Mouse (Mus musculus) myocyte (in vitro differentiated cells): ENCODE results near the gene Gm7879. TPM values are rescaled to one million over a fixed set of nuclear protein-coding genes. Genes with fewer than 3 reads are reported as not detected.
A peak's percentile ranks its signal among the peaks of the same experiment; 100 is the strongest.

Experiments
- H3K27me3 ChIP-seq: one replicate; pipeline ENCODE4 v1.6.1; 2011; ENCODE audit not compliant: control insufficient read depth, insufficient read depth, insufficient read length
- H3K36me3 ChIP-seq: one replicate; pipeline ENCODE4 v1.6.1; 2011; ENCODE audit not compliant: control insufficient read depth, insufficient read depth
- H3K4me2 ChIP-seq: one replicate; pipeline ENCODE4 v1.6.1; 2011; ENCODE audit warnings: low read depth, control low read depth
- H3K4me3 ChIP-seq: one replicate; pipeline ENCODE4 v1.5.1; 2011; ENCODE audit warnings: mild to moderate bottlenecking, control low read depth, moderate library complexity
- H3K79me2 ChIP-seq: one replicate; pipeline ENCODE4 v1.6.1; 2011; ENCODE audit not compliant: control insufficient read depth, insufficient read depth
- H3ac ChIP-seq: one replicate; pipeline ENCODE4 v1.6.1; 2011; ENCODE audit not compliant: control insufficient read depth, insufficient read length
- CEBPB ChIP-seq: IDR thresholded peaks from 2 replicates; pipeline ENCODE4 v1.6.1; 2011; ENCODE audit warnings: mild to moderate bottlenecking, moderate library complexity; ENCODE audit not compliant: poor library complexity, insufficient read depth, severe bottlenecking
- E2F4 ChIP-seq: IDR thresholded peaks from one replicate; pipeline ENCODE4 v1.6.1; 2011; ENCODE audit warnings: mild to moderate bottlenecking, control low read depth, moderate library complexity; ENCODE audit not compliant: insufficient read depth
- MAX ChIP-seq: IDR thresholded peaks from one replicate; pipeline ENCODE4 v1.6.1; 2011; ENCODE audit warnings: low read depth, mild to moderate bottlenecking, control low read depth
- MYOD1 ChIP-seq, 3 experiments: IDR thresholded peaks; one replicate each; pipeline ENCODE4 v1.6.1; 2011; ENCODE audit warnings: control low read depth in 2 of 3, low read depth in 2 of 3, mild to moderate bottlenecking in 2 of 3, moderate library complexity in 1 of 3; ENCODE audit not compliant: insufficient read length in 2 of 3, control insufficient read depth in 1 of 3
- MYOG ChIP-seq, 3 experiments: IDR thresholded peaks; one replicate each; pipeline ENCODE4 v1.6.1; 2011; ENCODE audit warnings: control low read depth in 2 of 3, low read depth in 2 of 3, mild to moderate bottlenecking in 2 of 3; ENCODE audit not compliant: insufficient read length in 2 of 3, control insufficient read depth in 1 of 3, insufficient read depth in 1 of 3
- POLR2A ChIP-seq: IDR thresholded peaks from one replicate; pipeline ENCODE4 v1.6.1; 2011; ENCODE audit warnings: low read depth, mild to moderate bottlenecking, control low read depth, moderate library complexity; ENCODE audit not compliant: insufficient read length
- POLR2AphosphoS2 ChIP-seq: IDR thresholded peaks from one replicate; pipeline ENCODE4 v1.6.1; 2011; ENCODE audit warnings: low read depth, control low read depth; ENCODE audit not compliant: insufficient read length
- REST ChIP-seq: IDR thresholded peaks from one replicate; pipeline ENCODE4 v1.6.1; 2011; ENCODE audit warnings: mild to moderate bottlenecking, control low read depth, moderate library complexity; ENCODE audit not compliant: insufficient read depth, insufficient read length
- SRF ChIP-seq: IDR thresholded peaks from one replicate; pipeline ENCODE4 v1.6.1; 2011; ENCODE audit warnings: low read depth; ENCODE audit not compliant: control insufficient read depth, insufficient read length
- TCF12 ChIP-seq: IDR thresholded peaks from one replicate; pipeline ENCODE4 v1.6.1; 2011; ENCODE audit warnings: mild to moderate bottlenecking, control low read depth; ENCODE audit not compliant: poor library complexity, insufficient read depth, severe bottlenecking
- TCF3 ChIP-seq: IDR thresholded peaks from one replicate; pipeline ENCODE4 v1.6.1; 2011; ENCODE audit warnings: low read depth, control low read depth; ENCODE audit not compliant: insufficient read length
- USF1 ChIP-seq: IDR thresholded peaks from one replicate; pipeline ENCODE4 v1.6.1; 2011; ENCODE audit warnings: low read depth, mild to moderate bottlenecking, control low read depth, moderate library complexity
- polyA plus RNA-seq: library from polyadenylated mRNA; unstranded; fragments of >200 nt; fragmentation: generic; extraction: Trizol; gene quantifications from one replicate; pipeline ENCODE4 v1.2.1, GENCODE M21; 2012; ENCODE audit warnings: missing spikeins

Gene Gm7879
- polyA plus RNA-seq, 1 experiment, result 12.2 TPM

GRCm38 (mm10) chr5:43947330-43947977, 34.5 kb downstream of the Gm7879 start:
- Histone ChIP-seq H3K4me2 (no peak overlapping the region), H3K36me3 (no peaks in the 10 kb centered on the region), H3ac (no peak overlapping the region), H3K27me3 (no peaks in the 10 kb centered on the region), H3K79me2 (no peaks in the 10 kb centered on the region), H3K4me3 (no peak overlapping the region)
- TF ChIP-seq USF1 (no peak), MYOG (IDR thresholded peaks at IDR 0.05; ENCODE audit: control insufficient read depth in 1 of 3, insufficient read depth in 1 of 3, insufficient read length in 2 of 3, low read depth in 2 of 3) (no peak), E2F4 (no peak), CEBPB (no peak), REST (no peak), POLR2AphosphoS2 (no peak), MYOD1 (IDR thresholded peaks at IDR 0.05; ENCODE audit: control insufficient read depth in 1 of 3, insufficient read length in 2 of 3, low read depth in 2 of 3) (no peak), TCF12 (no peak), SRF (no peak), POLR2A (no peak), MAX (no peak), TCF3 (no peak)

DNA sequence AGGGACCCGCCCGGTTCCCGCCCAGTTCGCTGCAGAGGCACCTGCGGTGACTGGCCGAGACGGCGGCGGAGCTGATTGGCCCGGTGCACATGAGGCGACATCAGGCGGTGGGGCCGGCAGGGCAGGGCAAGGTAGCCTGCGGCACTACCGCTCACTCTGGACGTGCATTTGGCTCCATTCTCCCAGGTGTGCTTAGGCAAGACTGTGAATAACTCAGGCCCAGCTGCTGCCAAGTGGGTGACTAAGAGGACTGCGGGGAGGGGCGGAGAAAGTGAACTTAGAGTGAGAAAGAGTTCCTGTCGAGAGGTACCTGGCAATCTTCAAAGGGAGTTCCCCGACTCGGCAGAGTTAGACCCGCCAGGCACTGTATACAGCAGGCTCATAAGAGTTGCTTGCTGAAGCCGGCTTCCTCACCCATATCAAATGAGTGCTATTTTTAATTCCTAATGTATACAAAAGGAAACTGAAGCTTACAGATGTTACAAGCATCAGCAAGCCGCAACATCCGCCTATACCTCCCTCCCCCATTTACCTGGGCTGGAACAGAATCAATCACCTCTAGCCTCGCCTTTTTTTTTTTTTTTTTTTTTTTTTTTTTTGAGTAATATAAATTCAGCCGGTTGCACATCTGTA, 35.3 kb downstream of the Gm7879 start:
- TF ChIP-seq E2F4 (no peak), SRF (no peak), CEBPB (no peak), MYOG (IDR thresholded peaks at IDR 0.05; ENCODE audit: control insufficient read depth in 1 of 3, insufficient read depth in 1 of 3, insufficient read length in 2 of 3, low read depth in 2 of 3) (no peak), MYOD1 (IDR thresholded peaks at IDR 0.05; ENCODE audit: control insufficient read depth in 1 of 3, insufficient read length in 2 of 3, low read depth in 2 of 3) (peak in 1 of 3 experiments; percentile 19), MAX (no peak)
- no peaks in the 10 kb centered on the region for H3K36me3 ChIP-seq
- no peak overlapping the region for H3ac ChIP-seq
- H3K4me2 ChIP-seq, result peak overlapping the region; percentile 76
- H3K27me3 ChIP-seq, result no peaks in the 10 kb centered on the region
- no peaks in the 10 kb centered on the region for H3K79me2 ChIP-seq
- peak overlapping the region; percentile 10 for H3K4me3 ChIP-seq

DNA sequence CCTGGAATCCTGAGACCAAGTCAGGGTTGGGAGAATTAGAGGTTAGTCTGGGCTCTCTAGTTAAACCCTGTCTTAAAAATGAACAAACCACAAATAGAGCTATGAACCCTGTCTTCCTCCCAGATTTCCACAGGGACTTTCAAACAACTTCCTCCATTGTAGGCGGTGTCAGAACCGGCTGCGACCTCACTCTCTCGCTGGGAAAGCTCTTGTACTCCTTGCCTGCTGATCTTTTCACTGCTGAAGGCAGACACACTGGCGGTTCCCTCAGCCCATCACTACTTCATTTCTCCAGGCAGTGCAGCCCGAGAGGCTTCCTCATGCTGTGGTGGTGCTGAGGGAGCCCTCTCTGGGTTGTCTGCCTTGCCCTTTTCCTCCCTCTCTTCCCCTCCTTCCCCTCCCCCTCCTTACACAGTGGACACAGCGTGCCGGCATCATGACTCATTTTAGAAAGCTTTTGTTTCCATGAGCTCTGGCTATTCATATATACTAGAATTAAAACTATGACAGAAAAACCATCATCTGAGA, 35.9 kb downstream of the Gm7879 start:
- Histone ChIP-seq H3K27me3 (no peaks in the 10 kb centered on the region), H3K36me3 (no peaks in the 10 kb centered on the region), H3K4me3 (peak overlapping the region; percentile 10), H3ac (no peak overlapping the region), H3K4me2 (peak overlapping the region; percentile 76), H3K79me2 (no peaks in the 10 kb centered on the region)
- no peak for TF ChIP-seq TCF12

DNA sequence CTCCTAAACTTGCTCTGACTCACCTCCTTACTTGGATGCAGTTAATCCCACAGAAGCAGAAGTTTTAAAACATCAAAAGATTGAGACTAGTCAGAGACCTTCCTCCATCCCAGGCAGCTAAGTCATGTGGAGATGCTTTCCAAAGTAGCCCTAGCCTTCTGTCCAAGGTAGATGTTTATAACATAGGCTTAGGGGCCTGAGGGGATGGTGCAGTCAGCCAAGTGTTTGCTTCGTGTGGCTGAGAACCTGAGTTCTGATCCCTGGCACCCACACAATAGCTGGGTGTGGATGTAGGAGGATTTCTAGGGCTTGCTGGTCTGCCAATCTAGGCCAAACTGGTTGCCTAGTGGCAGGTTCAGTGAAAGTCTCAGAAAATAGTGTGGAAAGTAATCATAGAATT, 40.3 kb downstream of the Gm7879 start:
- H3K4me3 ChIP-seq, result no peak overlapping the region
- H3K36me3 ChIP-seq, result no peaks in the 10 kb centered on the region
- no peak overlapping the region for H3K4me2 ChIP-seq
- TF ChIP-seq MYOG (IDR thresholded peaks at IDR 0.05; ENCODE audit: control insufficient read depth in 1 of 3, insufficient read depth in 1 of 3, insufficient read length in 2 of 3, low read depth in 2 of 3) (no peak), E2F4 (no peak), TCF12 (no peak), POLR2A (no peak), USF1 (no peak), CEBPB (no peak), MAX (no peak)
- H3ac ChIP-seq, result no peak overlapping the region
- no peaks in the 10 kb centered on the region for H3K79me2 ChIP-seq
- H3K27me3 ChIP-seq, result no peaks in the 10 kb centered on the region

GRCm38 (mm10) chr5:43959884-43960440, 47.0 kb downstream of the Gm7879 start:
- H3K27me3 ChIP-seq, result no peaks in the 10 kb centered on the region
- H3K79me2 ChIP-seq, result no peaks in the 10 kb centered on the region
- H3K4me2 ChIP-seq, result no peak overlapping the region
- no peak overlapping the region for H3ac ChIP-seq
- no peak overlapping the region for H3K4me3 ChIP-seq
- TF ChIP-seq USF1 (no peak), E2F4 (no peak), POLR2AphosphoS2 (no peak), REST (no peak), SRF (no peak), MYOD1 (IDR thresholded peaks at IDR 0.05; ENCODE audit: control insufficient read depth in 1 of 3, insufficient read length in 2 of 3, low read depth in 2 of 3) (no peak), CEBPB (no peak), MYOG (IDR thresholded peaks at IDR 0.05; ENCODE audit: control insufficient read depth in 1 of 3, insufficient read depth in 1 of 3, insufficient read length in 2 of 3, low read depth in 2 of 3) (no peak), TCF12 (no peak), POLR2A (no peak), MAX (no peak), TCF3 (no peak)
- H3K36me3 ChIP-seq, result no peaks in the 10 kb centered on the region
